Mouse (Mus musculus): ENCODE measurements at regions not wholly inside any gene's neighbourhood (a gene's known extent, or its start where the extent isn't known, plus 50 kb on each side); places are given as distances from the start of the nearest gene placed in this dataset.

DNA sequence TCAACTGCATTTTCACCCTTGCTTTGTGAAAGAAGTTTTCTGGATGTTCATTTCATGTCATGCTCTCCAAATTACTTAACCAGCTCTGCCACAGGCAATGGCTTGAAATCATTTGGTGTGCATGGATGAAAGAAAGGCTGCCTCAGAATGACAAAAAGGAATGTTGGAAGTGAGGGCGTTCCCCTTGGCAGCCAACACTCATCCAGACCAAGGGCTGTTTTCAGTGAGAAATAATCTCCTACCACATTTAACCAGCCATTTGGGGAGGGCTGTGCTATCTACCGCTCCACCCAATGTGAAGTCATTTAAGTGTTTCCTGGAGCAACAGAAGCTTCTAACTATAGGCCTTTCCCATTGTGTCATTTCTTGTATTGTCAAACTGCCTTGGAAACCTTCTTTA lies 650.8 kb downstream of the Fat4 start:
- Histone ChIP-seq H3K4me1 (ENCODE audit: insufficient read depth, low read length) (no peaks in the 10 kb centered on the region), H3K36me3 (ENCODE audit: insufficient read depth, low read length) (no peaks in the 10 kb centered on the region), H3K27me3 (ENCODE audit: insufficient read depth, low read length) (no peaks in the 10 kb centered on the region), H3K9me3 (ENCODE audit: low read length) (no peaks in the 10 kb centered on the region), H3K4me3 (ENCODE audit: low read length) (no peak overlapping the region), H3K4me2 (ENCODE audit: low read depth, low read length) (no peak overlapping the region), H3K9ac (replicated peaks; ENCODE audit: low read length) (no peak overlapping the region), H3K27ac (no peak overlapping the region)
- TF ChIP-seq CTCF (IDR thresholded peaks at IDR 0.05; ENCODE audit: low read depth) = no peak
- no peak for ATAC-seq
- WGBS = 78% methylated on average over 2 of the region's 2 CpGs
- DNase-seq (ENCODE audit: low spot score) = no peak

DNA sequence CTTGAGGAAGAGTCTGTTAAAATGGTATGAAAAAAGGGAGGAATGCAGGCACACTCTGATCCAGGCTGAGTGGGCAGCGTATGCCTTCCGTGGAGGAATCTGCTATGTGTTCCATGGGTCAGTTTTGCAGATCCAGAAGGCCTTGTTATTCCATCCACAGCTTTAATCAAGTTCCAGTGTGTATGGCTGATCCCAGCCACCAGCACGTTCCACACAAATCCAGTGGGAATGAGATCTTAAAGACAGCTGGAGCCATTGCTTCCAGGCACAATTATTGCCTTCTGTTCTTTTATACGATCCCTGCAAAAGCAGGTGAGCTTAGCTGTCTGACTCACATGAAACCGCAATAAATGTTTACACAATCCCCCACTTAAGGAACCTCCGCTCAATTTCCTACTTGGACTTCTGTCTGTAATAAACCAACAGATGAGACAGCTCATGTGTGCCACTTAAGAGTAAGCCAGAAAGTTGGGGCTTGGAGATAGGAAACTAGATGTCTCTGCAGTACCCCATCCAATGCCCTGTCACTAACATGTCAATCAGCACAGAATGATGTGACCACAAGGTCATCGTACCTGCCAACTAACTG lies 653.9 kb downstream of the Fat4 start:
- H3K4me1 ChIP-seq (ENCODE audit: insufficient read depth, low read length) = no peaks in the 10 kb centered on the region
- ATAC-seq = no peak
- DNase-seq (ENCODE audit: low spot score) = no peak
- TF ChIP-seq CTCF (IDR thresholded peaks at IDR 0.05; ENCODE audit: low read depth) = no peak
- H3K4me3 ChIP-seq (ENCODE audit: low read length) = no peak overlapping the region
- 86% methylated on average over 7 of the region's 7 CpGs for WGBS
- no peak overlapping the region for H3K4me2 ChIP-seq (ENCODE audit: low read depth, low read length)
- H3K9ac ChIP-seq (replicated peaks; ENCODE audit: low read length) = no peak overlapping the region
- no peaks in the 10 kb centered on the region for H3K9me3 ChIP-seq (ENCODE audit: low read length)
- H3K27me3 ChIP-seq (ENCODE audit: insufficient read depth, low read length) = no peaks in the 10 kb centered on the region
- no peak overlapping the region for H3K27ac ChIP-seq
- H3K36me3 ChIP-seq (ENCODE audit: insufficient read depth, low read length) = no peaks in the 10 kb centered on the region

DNA sequence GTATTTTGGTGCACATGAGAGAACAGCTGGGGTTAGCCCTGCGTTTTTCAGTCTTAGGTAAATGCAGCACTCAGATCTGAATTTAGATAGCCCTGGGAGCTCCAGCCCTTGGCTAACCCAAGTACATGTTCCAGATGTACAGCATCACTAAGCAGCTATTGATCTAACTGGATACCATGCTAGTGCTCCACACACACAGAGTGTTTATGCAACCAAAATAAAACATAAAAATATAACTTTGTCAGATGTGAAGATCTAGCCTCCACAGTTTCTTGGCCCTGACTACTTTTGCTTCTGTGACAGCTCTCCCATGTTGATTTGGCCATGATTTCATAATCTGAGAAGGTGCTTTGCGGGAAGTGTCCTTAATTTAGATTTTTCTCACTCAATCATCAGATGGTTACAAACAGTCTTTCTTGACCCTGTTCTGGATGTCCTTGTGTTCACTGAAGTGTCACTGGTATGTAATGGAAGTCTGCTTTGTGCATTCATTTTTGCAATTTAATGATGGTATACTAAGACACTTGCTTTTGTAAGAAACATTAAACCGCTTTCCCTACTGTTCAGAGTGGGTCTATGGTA lies 672.8 kb downstream of the Fat4 start:
- no peak overlapping the region for H3K27ac ChIP-seq
- H3K36me3 ChIP-seq (ENCODE audit: insufficient read depth, low read length) = no peaks in the 10 kb centered on the region
- DNase-seq (ENCODE audit: low spot score) (no peak), ATAC-seq (no peak)
- no peaks in the 10 kb centered on the region for H3K27me3 ChIP-seq (ENCODE audit: insufficient read depth, low read length)
- TF ChIP-seq CTCF (IDR thresholded peaks at IDR 0.05; ENCODE audit: low read depth) = no peak
- H3K9ac ChIP-seq (replicated peaks; ENCODE audit: low read length) = no peak overlapping the region
- no peaks in the 10 kb centered on the region for H3K9me3 ChIP-seq (ENCODE audit: low read length)
- WGBS = 89% methylated on average over 3 of the region's 3 CpGs
- no peaks in the 10 kb centered on the region for H3K4me1 ChIP-seq (ENCODE audit: insufficient read depth, low read length)
- no peak overlapping the region for H3K4me2 ChIP-seq (ENCODE audit: low read depth, low read length)
- H3K4me3 ChIP-seq (ENCODE audit: low read length) = no peak overlapping the region

GRCm38 (mm10) chr3:39560951-39561350 lies 674.2 kb downstream of the Fat4 start:
- no peaks in the 10 kb centered on the region for H3K36me3 ChIP-seq (ENCODE audit: insufficient read depth, low read length)
- 70% methylated on average over 1 of the region's 1 CpGs for WGBS
- no peak for ATAC-seq
- no peak for TF ChIP-seq CTCF (IDR thresholded peaks at IDR 0.05; ENCODE audit: low read depth)
- H3K9me3 ChIP-seq (ENCODE audit: low read length) = no peaks in the 10 kb centered on the region
- no peak overlapping the region for H3K9ac ChIP-seq (replicated peaks; ENCODE audit: low read length)
- H3K27me3 ChIP-seq (ENCODE audit: insufficient read depth, low read length) = no peaks in the 10 kb centered on the region
- H3K4me1 ChIP-seq (ENCODE audit: insufficient read depth, low read length) = no peaks in the 10 kb centered on the region
- no peak for DNase-seq (ENCODE audit: low spot score)
- H3K4me3 ChIP-seq (ENCODE audit: low read length) = no peak overlapping the region
- no peak overlapping the region for H3K27ac ChIP-seq
- H3K4me2 ChIP-seq (ENCODE audit: low read depth, low read length) = no peak overlapping the region

DNA sequence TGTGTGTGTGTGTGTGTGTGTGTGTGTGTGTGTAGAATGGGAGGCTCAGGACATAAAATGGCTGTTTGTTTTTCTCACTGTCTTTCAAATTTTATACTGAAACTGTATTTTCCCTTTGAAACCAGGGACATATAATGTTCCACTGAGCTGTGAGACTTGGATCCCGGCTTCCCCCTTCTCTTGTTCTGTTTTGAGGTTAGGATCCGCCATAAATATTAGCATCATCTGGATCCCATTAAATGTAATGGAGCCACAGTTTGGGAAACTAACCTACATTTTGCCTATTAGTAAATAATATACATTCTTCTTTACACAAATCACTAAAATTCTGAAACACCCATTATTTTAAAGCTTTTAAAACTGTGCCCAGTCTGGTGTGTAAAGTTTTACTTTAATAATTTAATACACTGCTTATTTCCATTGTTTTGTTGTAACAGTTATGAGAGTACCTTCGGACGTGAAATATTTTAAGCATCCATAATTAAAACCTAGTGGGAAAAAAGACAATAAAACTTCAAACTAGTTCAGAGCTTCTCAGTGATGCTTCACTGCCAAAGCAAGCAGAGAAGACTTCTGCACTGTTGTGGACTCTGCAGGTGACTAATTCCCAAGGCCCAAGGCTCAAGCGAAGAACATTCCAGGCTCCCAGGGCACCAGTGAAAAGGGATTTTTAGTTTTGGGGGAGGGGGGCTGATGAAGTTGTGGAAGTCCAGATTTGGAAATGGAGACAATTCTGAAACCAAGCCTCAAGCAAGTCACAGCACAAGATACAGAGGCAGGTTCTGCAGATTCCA lies 684.9 kb downstream of the Fat4 start:
- no peak for ATAC-seq
- TF ChIP-seq CTCF (IDR thresholded peaks at IDR 0.05; ENCODE audit: low read depth) = no peak

GRCm38 (mm10) chr3:39575200-39575599 lies 688.5 kb downstream of the Fat4 start:
- Histone ChIP-seq H3K9me3 (ENCODE audit: low read length) (0 out of 2 replicates have a peak, but pooled peaks cover 4% of the 10 kb centered on the region), H3K4me2 (ENCODE audit: low read depth, low read length) (no peak overlapping the region), H3K4me1 (ENCODE audit: insufficient read depth, low read length) (no peaks in the 10 kb centered on the region), H3K27me3 (ENCODE audit: insufficient read depth, low read length) (no peaks in the 10 kb centered on the region), H3K4me3 (ENCODE audit: low read length) (no peak overlapping the region), H3K36me3 (ENCODE audit: insufficient read depth, low read length) (no peaks in the 10 kb centered on the region), H3K27ac (no peak overlapping the region), H3K9ac (replicated peaks; ENCODE audit: low read length) (no peak overlapping the region)
- no peak for DNase-seq (ENCODE audit: low spot score)
- ATAC-seq = no peak
- WGBS = 79% methylated on average over 3 of the region's 3 CpGs
- no peak for TF ChIP-seq CTCF (IDR thresholded peaks at IDR 0.05; ENCODE audit: low read depth)

More for the DNA sequence above, 684.9 kb downstream of the Fat4 start:
- Histone ChIP-seq H3K4me3 (ENCODE audit: low read length) (no peak overlapping the region), H3K36me3 (ENCODE audit: insufficient read depth, low read length) (no peaks in the 10 kb centered on the region), H3K9ac (replicated peaks; ENCODE audit: low read length) (no peak overlapping the region), H3K4me2 (ENCODE audit: low read depth, low read length) (no peak overlapping the region), H3K9me3 (ENCODE audit: low read length) (no peaks in the 10 kb centered on the region), H3K27me3 (ENCODE audit: insufficient read depth, low read length) (no peaks in the 10 kb centered on the region), H3K27ac (no peak overlapping the region), H3K4me1 (ENCODE audit: insufficient read depth, low read length) (no peaks in the 10 kb centered on the region)
- no peak for DNase-seq (ENCODE audit: low spot score)
- WGBS = 71% methylated on average over 5 of the region's 5 CpGs

DNA sequence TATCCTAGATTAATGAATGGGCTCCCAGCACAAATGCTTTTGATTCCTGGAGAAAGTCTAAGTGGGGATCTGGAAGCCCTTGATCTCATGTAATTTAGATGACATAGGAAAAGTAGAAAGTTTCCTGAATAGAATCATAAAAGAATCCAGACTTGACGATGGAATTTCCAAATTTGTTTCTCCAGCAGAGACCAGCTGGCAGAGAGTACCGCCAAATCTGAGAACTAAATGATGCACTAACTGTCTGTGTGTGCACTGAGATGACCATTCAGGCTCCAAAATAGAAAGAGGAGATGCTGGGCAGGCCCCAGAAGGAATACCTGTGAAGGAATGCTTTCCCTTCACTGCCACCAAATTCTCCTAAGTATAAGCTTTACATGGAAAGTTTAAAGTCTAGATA lies 704.6 kb downstream of the Fat4 start:
- Histone ChIP-seq H3K9me3 (ENCODE audit: low read length) (no peaks in the 10 kb centered on the region), H3K36me3 (ENCODE audit: insufficient read depth, low read length) (no peaks in the 10 kb centered on the region), H3K9ac (replicated peaks; ENCODE audit: low read length) (no peak overlapping the region), H3K27me3 (ENCODE audit: insufficient read depth, low read length) (no peaks in the 10 kb centered on the region), H3K4me2 (ENCODE audit: low read depth, low read length) (no peak overlapping the region), H3K4me3 (ENCODE audit: low read length) (no peak overlapping the region), H3K4me1 (ENCODE audit: insufficient read depth, low read length) (no peaks in the 10 kb centered on the region), H3K27ac (no peak overlapping the region)
- 67% methylated on average over 2 of the region's 2 CpGs for WGBS
- ATAC-seq = no peak
- TF ChIP-seq CTCF (IDR thresholded peaks at IDR 0.05; ENCODE audit: low read depth) = no peak
- DNase-seq (ENCODE audit: low spot score) = no peak
